Mouse (Mus musculus): Measurements from ENCODE around the gene Stard7. TPM values are rescaled to one million over a fixed set of nuclear protein-coding genes. Genes with fewer than 3 reads are reported as not detected.
"Not testable (repeated sequence)": the region's sequence is repeated elsewhere in the genome, so short reads cannot be mapped to it uniquely, and the experiment has no call there.

The Stard7 gene
- polyA plus RNA-seq, 1 experiment from 2014 or later: 63.2 TPM

DNA sequence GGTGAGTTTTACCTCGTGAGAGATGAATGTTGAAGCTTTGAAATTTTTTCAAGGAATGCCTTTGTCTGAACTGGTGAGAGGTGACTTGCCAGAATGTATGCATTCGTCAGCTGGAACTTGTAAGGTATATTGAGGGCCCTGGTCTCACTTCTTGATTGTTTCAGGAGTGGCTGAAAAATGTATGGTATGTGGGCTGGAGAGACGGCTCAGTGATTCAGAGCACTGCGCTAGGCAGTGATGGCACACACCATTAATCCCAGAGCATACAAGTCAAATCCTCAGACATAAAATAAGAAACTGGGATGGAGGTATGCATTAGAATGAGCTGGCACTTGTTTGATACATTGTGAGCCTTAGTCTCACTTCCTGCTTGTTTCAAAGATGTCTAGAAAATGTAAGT lies 22.2 kb downstream of the Stard7 start:
- Histone ChIP-seq H3K4me1 (no peaks in the 10 kb centered on the region), H3K27me3 (no peaks in the 10 kb centered on the region), H3K4me2 (no peak overlapping the region), H3K27ac (no peak overlapping the region), H3K4me3 (no peak overlapping the region), H3K36me3 (peaks cover 69% of the 10 kb centered on the region), H3K9me3 (no peaks in the 10 kb centered on the region), H3K9ac (no peak overlapping the region)
- WGBS: 69% methylated on average over 4 of the region's 4 CpGs
- ATAC-seq (ENCODE audit: insufficient number of reproducible peaks, low FRiP score, low TSS enrichment, low read depth): no peak

GRCm38 (mm10) chr2:127297001-127297805 lies 27.2 kb downstream of the Stard7 start:
- Histone ChIP-seq H3K27ac (no peak overlapping the region), H3K4me2 (no peak overlapping the region), H3K9me3 (no peaks in the 10 kb centered on the region), H3K36me3 (peaks cover 83% of the 10 kb centered on the region), H3K27me3 (no peaks in the 10 kb centered on the region), H3K9ac (no peak overlapping the region), H3K4me1 (no peaks in the 10 kb centered on the region), H3K4me3 (no peak overlapping the region)
- ATAC-seq (ENCODE audit: insufficient number of reproducible peaks, low FRiP score, low TSS enrichment, low read depth): no peak
- WGBS: 86% methylated on average over 7 of the region's 7 CpGs

DNA sequence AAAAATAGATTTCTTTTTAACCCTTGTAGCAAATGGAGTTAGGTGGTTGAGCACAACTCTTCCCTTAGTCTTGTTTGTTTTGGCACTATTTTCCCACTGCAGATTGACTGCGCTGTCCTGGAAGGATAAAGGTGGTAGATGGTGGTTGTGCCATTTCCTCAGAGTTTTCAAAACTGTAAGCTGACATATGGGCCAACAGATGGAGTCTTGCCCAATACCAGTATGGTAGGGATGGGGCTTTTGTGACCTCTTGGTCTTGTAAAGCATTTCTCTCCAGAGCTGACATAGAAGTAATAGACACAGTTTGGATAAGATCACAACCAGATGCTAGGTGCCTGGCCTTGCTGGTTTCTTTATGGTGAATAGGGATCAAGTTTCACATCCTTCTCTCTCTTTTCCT lies 28.0 kb downstream of the Stard7 start:
- ATAC-seq (ENCODE audit: insufficient number of reproducible peaks, low FRiP score, low TSS enrichment, low read depth): no peak
- peaks cover 76% of the 10 kb centered on the region for H3K36me3 ChIP-seq
- H3K27me3 ChIP-seq: no peaks in the 10 kb centered on the region
- H3K4me3 ChIP-seq: no peak overlapping the region
- H3K9ac ChIP-seq: no peak overlapping the region
- no peak overlapping the region for H3K4me2 ChIP-seq
- no peaks in the 10 kb centered on the region for H3K4me1 ChIP-seq
- H3K27ac ChIP-seq: 0 out of 2 replicates have a peak overlapping the region, but pooled peaks have one; percentile 28
- 100% methylated on average over 1 of the region's 1 CpGs for whole genome bisulfite sequencing
- no peaks in the 10 kb centered on the region for H3K9me3 ChIP-seq

- H3K4me3 ChIP-seq: no peak overlapping the region
- 79% methylated on average over 3 of the region's 3 CpGs for WGBS
Measured at GRCm38 (mm10) chr2:127300701-127301100, 30.7 kb downstream of the Stard7 start.

GRCm38 (mm10) chr2:127301883-127302282 lies 31.9 kb downstream of the Stard7 start:
- Histone ChIP-seq H3K27me3 (no peaks in the 10 kb centered on the region), H3K4me2 (no peak overlapping the region), H3K4me1 (no peaks in the 10 kb centered on the region), H3K4me3 (no peak overlapping the region), H3K9ac (no peak overlapping the region), H3K27ac (no peak overlapping the region), H3K36me3 (peaks cover 44% of the 10 kb centered on the region), H3K9me3 (no peaks in the 10 kb centered on the region)
- ATAC-seq (ENCODE audit: insufficient number of reproducible peaks, low FRiP score, low TSS enrichment, low read depth): no peak
- WGBS: 89% methylated on average over 3 of the region's 3 CpGs

More at GRCm38 (mm10) chr2:127300701-127301100, 30.7 kb downstream of the Stard7 start:
- H3K36me3 ChIP-seq: peaks cover 55% of the 10 kb centered on the region
- no peaks in the 10 kb centered on the region for H3K27me3 ChIP-seq
- ATAC-seq (ENCODE audit: insufficient number of reproducible peaks, low FRiP score, low TSS enrichment, low read depth): no peak
- H3K4me2 ChIP-seq: no peak overlapping the region
- H3K9me3 ChIP-seq: no peaks in the 10 kb centered on the region
- no peak overlapping the region for H3K27ac ChIP-seq
- no peak overlapping the region for H3K9ac ChIP-seq
- H3K4me1 ChIP-seq: no peaks in the 10 kb centered on the region

GRCm38 (mm10) chr2:127304192-127304591 lies 34.2 kb downstream of the Stard7 start:
- peaks cover 22% of the 10 kb centered on the region for H3K36me3 ChIP-seq
- not testable (repeated sequence) for H3K9me3 ChIP-seq; ATAC-seq (ENCODE audit: insufficient number of reproducible peaks, low FRiP score, low TSS enrichment, low read depth); H3K4me1 ChIP-seq; H3K27me3 ChIP-seq; H3K4me2 ChIP-seq; H3K9ac ChIP-seq; H3K4me3 ChIP-seq; H3K27ac ChIP-seq
- WGBS: 95% methylated on average over 4 of the region's 4 CpGs

GRCm38 (mm10) chr2:127304609-127305210 lies 34.7 kb downstream of the Stard7 start:
- Histone ChIP-seq H3K9ac (no peak overlapping the region), H3K9me3 (no peaks in the 10 kb centered on the region), H3K4me3 (no peak overlapping the region), H3K27ac (no peak overlapping the region), H3K27me3 (no peaks in the 10 kb centered on the region), H3K4me2 (no peak overlapping the region), H3K4me1 (no peaks in the 10 kb centered on the region), H3K36me3 (peaks cover 16% of the 10 kb centered on the region)
- WGBS: 77% methylated on average over 3 of the region's 3 CpGs
- no peak for ATAC-seq (ENCODE audit: insufficient number of reproducible peaks, low FRiP score, low TSS enrichment, low read depth)

DNA sequence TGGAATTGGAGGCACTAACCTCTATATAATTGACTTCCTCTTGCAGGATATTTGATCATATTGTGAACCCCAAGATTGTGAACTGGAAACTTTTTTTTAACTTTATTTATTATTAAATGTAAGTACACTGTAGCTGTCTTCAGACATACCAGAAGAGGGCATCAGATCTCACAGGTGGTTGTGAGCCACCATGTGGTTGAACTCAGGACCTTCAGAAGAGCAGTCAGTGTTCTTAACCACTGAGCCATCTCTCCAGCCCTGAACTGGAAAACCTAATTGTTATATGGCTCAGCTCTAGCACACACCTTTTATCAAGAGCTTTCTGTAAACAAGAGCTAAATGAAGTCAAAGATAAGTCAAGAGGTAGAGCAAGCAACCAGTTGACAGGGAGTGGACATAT lies 36.1 kb downstream of the Stard7 start:
- H3K36me3 ChIP-seq: peaks cover 6% of the 10 kb centered on the region; the same call in 1 of the 2 replicates
- H3K4me1 ChIP-seq: no peaks in the 10 kb centered on the region
- H3K27ac ChIP-seq: no peak overlapping the region
- no peak for ATAC-seq (ENCODE audit: insufficient number of reproducible peaks, low FRiP score, low TSS enrichment, low read depth)
- no peak overlapping the region for H3K4me2 ChIP-seq
- no peaks in the 10 kb centered on the region for H3K9me3 ChIP-seq
- H3K27me3 ChIP-seq: no peaks in the 10 kb centered on the region
- H3K4me3 ChIP-seq: no peak overlapping the region
- no peak overlapping the region for H3K9ac ChIP-seq

DNA sequence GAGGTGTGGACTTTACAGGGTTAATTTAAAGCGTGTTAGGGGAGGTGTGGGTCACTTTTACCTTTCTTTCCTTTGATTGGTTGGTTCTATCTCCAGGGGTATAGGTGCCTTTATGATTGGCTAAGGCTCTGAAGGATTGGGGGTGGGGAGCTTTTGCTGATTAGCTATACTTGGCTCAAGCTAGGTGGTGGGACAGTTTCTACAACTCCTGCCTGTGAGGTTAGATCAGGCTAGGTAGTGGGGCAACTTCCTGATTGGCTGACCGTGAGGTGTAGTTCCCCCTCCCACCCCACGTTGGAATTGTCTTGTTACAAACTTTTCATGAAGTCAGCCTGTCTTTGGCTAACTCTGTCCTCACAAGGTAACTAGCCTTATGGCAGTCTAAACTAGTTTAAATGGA lies 37.2 kb downstream of the Stard7 start:
- Histone ChIP-seq H3K36me3 (no peaks in the 10 kb centered on the region), H3K9me3 (no peaks in the 10 kb centered on the region)
- ATAC-seq (ENCODE audit: insufficient number of reproducible peaks, low FRiP score, low TSS enrichment, low read depth): no peak

DNA sequence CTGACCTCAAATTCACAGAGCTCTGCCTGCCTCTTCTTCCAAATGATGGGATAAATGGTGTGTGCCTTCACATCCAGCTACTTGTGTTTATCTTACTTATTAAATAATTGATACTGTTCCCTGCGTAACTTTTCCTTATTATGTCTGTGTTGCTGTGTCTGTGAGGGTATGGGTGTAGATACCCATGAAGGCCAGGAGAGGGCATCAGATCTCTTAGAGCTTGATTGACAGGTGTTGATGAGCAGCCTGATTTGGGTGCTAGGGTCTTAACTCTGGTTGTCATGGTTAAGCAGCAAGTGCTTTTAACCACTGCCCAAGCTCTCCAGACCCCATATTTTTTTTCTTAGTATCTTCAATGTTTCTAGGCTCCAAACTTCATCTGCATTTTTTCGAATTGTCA lies 38.6 kb downstream of the Stard7 start:
- Histone ChIP-seq H3K9ac (no peak overlapping the region), H3K36me3 (no peaks in the 10 kb centered on the region), H3K4me3 (no peak overlapping the region), H3K27me3 (no peaks in the 10 kb centered on the region), H3K4me2 (no peak overlapping the region), H3K4me1 (no peaks in the 10 kb centered on the region), H3K27ac (no peak overlapping the region), H3K9me3 (no peaks in the 10 kb centered on the region)
- 93% methylated on average over 2 of the region's 2 CpGs for WGBS
- no peak for ATAC-seq (ENCODE audit: insufficient number of reproducible peaks, low FRiP score, low TSS enrichment, low read depth)

More for the DNA sequence above, 37.2 kb downstream of the Stard7 start:
- 35% methylated on average over 3 of the region's 3 CpGs for WGBS
- Histone ChIP-seq H3K27me3 (no peaks in the 10 kb centered on the region), H3K4me1 (no peaks in the 10 kb centered on the region), H3K4me3 (no peak overlapping the region), H3K9ac (no peak overlapping the region), H3K27ac (no peak overlapping the region), H3K4me2 (no peak overlapping the region)

DNA sequence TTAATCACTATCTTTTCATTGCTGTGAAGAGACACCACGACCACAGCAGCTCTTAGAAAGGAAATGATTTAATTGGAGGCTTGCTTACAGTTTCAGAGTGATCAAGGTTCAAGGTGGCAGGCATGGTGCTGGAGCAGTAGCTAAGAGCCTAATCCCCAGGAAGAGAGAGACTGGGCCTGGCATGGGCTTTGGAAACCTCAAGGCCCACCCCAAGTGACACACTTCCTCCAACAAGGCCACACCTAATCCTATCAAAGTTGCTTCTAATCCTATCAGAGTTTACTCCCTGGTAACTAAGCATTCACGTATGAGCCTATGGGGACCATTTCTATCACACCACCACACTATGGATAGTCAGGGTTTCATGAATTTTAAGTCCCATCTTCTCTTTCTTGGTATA lies 40.2 kb downstream of the Stard7 start:
- Histone ChIP-seq H3K27me3 (no peaks in the 10 kb centered on the region), H3K9ac (no peak overlapping the region), H3K4me1 (no peaks in the 10 kb centered on the region), H3K9me3 (no peaks in the 10 kb centered on the region), H3K4me3 (no peak overlapping the region), H3K4me2 (no peak overlapping the region), H3K27ac (no peak overlapping the region), H3K36me3 (no peaks in the 10 kb centered on the region)
- no peak for ATAC-seq (ENCODE audit: insufficient number of reproducible peaks, low FRiP score, low TSS enrichment, low read depth)
- 46% methylated on average over 2 of the region's 2 CpGs for WGBS

- H3K9ac ChIP-seq: no peak overlapping the region
- H3K27ac ChIP-seq: no peak overlapping the region
- H3K27me3 ChIP-seq: no peaks in the 10 kb centered on the region
- H3K36me3 ChIP-seq: no peaks in the 10 kb centered on the region
- H3K4me1 ChIP-seq: no peaks in the 10 kb centered on the region
- H3K9me3 ChIP-seq: no peaks in the 10 kb centered on the region
- ATAC-seq (ENCODE audit: insufficient number of reproducible peaks, low FRiP score, low TSS enrichment, low read depth): no peak
- 85% methylated on average over 7 of the region's 7 CpGs for WGBS
- no peak overlapping the region for H3K4me2 ChIP-seq
- H3K4me3 ChIP-seq: no peak overlapping the region
Measured at GRCm38 (mm10) chr2:127310685-127311084, 40.7 kb downstream of the Stard7 start.

All from limb, embryonic 15.5 days (tissue).